Mouse (Mus musculus): ENCODE measurements around the gene Ctf2.
A peak's percentile ranks its signal among the peaks of the same experiment; 100 is the strongest.

Gene Ctf2

DNA sequence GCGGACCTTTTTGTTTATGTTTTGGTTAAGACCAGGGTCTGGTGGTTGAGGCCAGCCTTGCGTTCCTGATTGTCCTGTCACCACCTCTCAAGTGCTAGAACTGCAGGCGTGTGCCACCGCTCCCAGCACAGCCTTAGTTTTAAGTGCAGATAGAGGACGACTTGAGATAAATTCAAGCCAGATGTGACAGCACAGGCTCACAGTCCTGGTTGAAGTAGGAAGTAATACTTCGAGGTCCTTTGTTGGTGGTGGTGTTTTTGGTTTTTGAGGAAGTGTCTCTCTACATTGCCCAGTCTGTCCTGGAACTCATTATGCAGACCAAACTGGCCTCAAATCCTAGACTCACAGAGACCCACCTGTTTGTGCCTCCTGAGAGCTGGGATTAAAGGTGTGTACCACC lies 27.8 kb upstream of the Ctf2 start:
- DNase-seq, result no peak

DNA sequence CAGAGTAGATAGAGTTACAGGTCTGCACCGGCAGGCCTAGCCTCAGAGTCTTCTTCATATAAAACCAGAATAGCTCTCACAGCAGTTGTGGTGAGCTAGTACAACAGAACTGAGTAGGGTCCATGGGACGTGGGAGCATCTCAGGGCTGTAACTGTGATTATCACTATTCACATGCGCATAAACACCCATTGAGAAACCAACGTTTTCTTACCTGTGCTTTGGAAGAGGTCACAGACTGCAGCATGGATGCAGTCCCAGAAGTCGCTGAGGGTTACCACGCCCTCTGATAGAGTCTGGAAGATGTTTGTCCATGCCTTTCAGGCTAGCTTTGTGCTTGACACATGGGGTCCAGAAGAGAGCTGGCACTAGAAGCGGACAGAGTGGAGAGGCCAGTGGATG lies 21.8 kb upstream of the Ctf2 start:
- no peak for DNase-seq

DNA sequence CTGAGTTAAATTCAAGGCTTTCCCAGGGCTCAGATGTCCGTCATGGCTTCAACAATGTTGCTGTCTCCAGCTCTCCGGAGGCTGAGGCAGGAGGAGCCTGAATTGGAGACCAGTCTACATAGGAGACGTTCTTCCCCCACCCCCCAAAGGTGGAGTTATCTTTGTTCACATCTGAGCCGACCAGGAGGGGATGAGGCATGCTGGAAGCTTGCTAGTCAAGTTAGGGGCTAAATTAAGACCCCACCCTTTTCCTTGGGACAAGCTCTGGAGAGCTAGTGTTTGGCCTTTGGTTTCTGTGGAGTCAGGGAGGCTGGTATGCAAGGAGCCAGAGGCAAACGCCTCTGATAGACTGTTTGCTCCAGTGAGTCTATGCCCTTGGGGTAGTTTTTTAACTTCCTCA lies 21.2 kb upstream of the Ctf2 start:
- DNase-seq, result no peak

DNA sequence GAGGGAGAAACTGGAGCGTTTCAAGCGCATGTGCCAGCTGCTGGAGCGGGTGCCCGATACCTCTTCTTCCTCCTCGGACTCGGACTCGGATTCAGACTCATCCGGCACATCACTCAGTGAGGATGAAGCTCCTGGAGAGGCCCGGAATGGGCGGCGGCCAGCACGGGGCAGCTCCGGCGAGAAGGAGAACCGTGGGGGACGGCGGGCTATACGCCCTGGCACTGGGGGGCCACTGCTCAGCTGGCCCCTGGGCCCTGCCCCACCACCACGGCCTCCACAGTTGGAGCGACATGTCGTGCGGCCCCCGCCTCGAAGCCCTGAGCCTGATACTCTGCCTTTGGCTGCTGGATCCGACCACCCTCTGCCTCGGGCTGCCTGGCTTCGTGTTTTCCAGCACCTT lies 20.1 kb upstream of the Ctf2 start:
- DNase-seq, result no peak

DNA sequence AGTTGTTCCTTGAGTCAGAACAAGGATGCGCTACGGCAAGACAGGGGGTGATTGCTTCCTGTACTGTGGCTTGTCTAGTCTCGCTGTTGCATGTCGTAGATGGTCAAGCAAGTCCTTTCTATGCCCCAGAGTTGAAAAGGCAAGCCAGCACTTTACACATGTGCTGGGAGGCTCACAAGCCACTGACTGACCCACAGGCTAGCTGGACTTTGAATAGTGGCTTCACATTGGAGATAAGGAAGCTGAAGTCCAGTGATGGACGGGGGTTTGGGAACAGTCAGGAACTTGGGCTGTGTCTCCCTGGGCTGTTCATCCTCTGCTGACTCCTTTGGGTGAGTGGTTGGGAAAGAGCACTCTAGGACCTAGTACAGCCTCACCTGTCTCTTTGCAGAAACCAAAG lies 19.7 kb upstream of the Ctf2 start:
- DNase-seq, result no peak

DNA sequence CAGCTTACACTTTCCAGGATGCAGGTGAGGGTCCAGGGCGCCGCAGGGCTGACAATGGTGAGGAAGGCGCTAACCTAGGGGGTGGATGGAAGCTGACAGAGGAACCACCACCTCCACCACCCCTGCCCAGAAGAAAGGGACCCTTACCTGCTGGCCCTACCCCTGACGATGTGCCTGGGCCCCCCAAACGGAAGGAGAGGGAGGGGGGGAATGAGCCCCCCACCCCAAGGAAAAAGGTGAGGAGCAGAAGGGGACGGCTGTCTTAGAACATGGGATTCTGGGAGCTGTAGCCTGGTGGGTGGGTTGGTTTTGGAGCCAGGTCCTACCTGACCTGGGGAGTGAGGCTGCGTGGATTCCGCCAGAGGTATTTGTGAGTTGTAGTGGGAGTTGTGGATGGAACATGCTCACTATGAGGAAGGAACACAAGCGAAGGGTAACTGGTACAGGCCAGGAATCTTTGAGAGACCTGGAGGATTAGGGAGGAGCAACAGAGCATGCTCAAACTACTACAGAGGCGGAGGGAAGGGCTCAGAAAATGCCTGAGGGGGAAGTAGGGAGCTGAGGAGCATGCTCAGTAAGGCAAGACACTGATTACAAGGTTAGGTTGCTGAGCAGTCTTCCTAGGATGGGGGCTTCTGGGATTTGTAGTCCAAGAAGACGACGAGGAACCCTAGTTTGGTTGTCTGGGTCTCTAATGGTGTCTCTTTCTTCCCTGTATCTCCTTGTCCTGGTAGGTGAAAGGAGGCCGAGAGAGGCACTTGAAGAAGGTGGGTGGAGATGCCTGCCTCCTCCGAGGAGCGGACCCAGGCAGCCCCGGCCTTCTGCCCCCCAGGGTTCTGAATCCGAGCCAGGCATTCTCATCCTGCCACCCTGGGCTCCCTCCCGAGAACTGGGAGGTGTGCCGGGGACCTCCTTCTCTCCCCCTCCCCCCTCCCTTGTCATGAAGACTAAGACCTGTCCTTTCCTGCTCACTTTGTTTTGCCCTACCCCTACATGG lies 18.5 kb upstream of the Ctf2 start:
- peak; percentile 52 for DNase-seq

DNA sequence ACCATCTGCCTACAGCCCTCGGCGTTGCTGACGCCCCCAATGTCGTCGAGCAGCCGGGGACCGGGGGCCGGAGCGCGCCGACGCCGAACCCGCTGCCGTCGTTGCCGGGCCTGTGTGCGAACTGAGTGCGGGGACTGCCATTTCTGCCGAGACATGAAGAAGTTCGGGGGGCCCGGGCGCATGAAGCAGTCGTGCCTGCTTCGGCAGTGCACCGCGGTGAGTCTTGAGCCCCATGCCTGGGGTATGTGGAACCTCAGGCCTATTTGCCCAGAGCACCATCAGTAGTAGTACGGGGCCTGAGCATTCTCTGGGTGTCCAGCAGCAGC lies 16.2 kb upstream of the Ctf2 start:
- DNase-seq, result no peak

DNA sequence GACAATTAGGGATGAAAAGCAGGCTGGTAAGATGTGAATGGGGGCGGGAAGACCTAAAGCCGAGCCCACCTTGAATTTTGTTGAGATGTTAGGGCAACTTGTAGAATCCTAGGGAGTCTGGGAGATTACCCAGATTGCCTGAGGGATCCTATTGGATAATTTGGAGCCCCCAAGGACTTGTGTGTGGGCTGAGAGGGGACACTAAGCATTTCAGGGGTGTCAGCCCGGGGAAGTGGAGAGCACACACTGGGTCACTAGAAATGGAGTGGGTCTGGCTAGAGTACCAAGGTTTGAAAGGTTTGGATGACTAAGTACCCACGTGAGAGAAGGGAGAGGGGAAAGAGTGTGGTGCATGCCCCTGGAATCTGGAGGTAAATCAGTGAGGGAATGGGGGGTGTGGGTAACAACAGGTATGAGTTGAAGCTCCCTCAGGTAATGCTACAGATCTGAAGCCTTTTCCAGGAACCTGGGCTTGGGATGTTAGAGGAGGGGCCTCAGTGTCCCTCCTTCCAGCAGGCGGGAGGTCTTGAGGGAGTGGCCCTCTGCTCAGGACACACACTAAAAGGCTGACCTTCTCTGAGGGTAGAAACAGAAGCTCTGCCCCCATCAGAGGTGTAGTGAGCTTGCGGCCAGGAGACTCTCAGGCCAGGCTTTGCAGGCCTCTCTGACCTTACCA lies 15.7 kb upstream of the Ctf2 start:
- DNase-seq, result no peak

DNA sequence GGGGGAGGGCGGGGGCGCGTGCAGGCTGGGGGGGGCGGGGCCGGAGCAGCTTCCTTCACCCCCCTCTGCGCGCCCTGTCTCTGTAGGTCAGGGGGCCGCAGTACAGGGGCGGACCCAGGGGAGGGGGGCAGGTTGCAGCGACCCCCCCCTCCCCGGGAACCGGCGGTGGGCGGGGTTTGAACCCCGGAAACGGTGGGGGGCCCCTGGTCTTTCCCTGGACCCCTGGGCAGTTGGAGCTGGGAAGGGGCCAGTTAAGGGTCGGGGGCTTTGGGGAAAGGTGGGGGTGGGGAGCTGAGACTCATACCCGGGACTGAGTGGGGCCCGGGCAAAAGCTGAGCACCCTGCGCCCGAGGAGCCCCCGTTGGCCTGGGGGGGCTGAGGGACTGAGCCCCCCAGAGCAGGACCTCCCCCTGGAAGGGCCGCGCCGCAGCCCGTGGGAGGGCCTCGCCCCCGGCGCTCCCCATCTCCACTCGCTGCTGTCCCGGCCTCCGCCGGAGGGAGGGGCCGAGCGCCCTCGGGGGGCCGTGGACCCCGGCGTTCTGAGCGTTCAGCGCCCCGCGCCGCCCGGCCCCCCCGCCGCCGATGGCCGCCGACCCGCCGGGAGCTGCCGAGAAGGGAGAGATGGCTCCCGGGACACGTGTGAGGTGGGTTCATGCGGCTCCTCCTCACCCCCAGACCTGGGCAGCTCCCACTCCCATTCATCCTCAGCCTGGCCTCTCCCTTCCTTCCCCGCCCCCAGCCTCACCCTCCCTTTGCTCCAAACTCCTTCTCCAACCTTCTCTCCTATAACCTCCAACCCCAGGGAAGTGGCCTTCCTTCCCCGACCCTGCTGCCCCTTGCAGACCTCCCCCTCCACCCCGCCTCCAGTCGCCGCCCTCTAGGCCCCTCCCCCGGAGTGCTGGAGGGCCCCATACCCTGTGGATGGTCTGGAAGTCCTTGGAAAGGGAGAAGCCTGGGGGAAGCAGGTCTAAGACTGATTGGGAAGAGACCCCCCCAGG lies 14.8 kb upstream of the Ctf2 start:
- DNase-seq, result peak; percentile 35

DNA sequence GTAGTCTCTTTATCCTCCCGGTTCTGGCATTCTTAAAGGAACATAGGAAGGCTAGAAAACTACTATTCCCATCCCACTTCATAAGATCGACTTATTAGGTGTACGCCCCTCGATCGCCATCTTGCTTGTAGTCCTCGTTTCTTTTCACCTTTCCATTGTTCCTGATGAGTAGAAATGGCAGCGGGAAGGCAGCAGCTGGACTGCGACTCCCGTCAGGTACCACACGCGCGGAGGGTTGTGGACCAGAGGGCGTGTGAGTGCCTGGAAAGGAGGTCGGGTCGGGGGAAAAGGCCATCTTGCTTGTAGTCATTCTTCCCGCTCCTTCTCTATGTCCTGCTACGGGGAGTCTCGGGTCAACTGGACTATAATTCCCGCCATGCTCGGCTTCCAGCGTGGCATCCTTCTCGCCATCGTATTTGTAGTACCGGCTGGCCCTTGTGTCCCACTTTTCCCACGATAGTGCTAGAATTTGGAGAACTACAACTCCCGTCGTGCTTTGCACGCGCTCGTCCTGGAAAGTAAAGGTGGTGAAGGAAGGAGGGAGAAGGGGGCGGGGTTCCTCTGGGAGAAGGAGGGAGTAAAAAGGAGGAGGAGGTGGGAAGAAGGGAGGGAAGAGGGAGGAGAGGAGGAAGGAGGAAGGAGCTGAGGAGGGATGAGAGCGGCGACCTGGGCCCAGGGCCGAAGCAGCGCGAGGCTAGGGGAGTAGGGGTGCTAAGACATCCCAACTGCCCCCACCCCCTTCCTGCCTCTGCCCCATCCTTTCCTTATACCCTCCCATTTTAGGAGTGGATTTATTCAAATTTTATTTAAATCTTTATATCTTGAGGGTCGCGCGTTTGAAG lies 13.9 kb upstream of the Ctf2 start:
- DNase-seq, result peak; percentile 100

DNA sequence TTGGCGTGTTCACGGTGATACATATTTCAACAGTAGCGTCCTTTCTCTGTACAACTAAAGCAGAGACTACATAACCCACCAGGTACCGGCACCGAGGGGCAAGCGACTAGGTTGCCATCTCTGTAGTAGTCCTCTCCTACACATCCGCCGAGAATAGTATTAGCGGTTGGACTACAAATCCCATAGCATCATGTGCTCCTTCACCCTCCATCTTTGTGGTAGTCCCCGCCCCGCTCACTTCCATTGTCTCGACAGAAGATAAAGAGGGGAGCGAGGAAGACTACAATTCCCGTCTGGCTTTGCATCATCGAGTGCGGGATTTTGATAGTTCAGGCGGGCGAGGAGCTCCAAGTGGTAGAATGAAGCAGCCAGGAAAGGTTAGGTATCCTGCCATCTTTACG lies 13.3 kb upstream of the Ctf2 start:
- DNase-seq, result peak; percentile 97

DNA sequence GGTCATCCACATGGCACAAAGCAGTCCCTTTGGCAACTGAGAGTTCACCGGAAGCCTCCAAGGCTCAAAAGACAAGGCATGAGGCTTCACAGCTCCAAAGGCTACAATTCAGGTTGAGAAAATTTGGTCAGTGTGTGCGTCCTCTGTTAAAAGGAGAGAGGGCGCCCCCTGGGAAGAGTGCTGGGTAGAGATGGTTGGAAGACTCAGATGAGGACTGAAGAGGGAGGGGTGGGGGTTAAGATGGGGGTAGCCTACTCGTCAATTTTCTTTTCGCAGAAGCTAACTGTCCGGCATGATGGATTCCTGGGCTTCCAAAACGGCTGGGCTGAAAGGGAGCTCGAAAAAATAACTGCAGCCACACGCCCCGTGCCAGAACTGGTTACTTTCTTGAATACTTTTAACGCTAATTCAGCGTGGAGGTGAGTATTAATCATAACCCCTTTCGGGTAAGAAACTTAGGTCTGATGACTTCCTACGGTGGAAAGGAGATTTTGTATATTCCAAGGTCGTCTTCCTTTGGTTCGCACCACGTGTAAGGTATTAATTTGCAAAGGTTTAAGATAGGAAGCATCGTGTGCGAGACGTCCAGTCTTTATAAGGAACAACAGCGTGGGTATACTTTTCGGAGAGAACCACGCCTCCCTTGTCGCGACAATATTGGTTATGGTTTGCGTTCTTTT lies 12.5 kb upstream of the Ctf2 start, which contains the start of gene Fbxl19:
Gene Fbxl19 (plus strand): TSS at position 178 of the 680 bp plus-strand sequence.
- peak; percentile 71 for DNase-seq

DNA sequence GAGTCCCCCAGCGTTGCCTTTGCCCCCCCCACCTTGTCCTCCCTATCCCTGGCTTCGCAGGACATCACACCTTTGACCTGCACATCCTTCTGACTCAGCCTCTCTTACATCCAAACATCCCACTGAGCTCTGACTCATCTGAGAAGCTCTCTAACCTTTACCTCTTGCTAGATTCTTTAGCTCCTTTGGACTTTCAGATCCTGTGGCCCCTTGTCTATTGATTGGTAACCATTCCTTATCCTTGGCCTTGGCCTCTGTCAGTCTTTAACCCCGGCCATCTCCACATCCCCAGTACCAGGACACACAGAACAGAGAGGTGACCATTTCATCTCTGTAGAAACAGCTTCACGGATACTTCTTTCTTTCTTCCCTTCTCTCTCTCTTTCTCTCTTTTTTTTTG lies 1.8 kb downstream of the Ctf2 start:
- no peak for DNase-seq

DNA sequence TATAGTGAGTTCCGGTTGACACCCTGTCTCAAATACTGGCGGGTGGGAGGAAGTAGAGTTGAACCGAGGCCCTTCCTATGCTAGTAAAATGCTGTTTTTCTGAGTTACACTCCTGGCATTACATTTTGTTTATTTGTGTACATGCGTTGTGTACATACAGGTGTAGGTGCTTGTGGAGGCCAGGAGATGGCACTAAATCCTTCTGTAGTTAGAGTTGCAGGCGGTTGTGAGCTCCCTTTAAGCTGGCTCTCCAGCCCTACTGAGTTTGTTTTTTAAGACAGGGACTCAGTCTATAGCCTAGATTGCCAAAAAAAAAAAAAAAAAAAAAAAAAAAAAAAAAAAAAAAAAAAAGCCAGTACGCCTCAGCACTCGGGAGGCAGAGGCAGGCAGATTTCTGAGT lies 4.1 kb downstream of the Ctf2 start:
- DNase-seq, result no peak

DNA sequence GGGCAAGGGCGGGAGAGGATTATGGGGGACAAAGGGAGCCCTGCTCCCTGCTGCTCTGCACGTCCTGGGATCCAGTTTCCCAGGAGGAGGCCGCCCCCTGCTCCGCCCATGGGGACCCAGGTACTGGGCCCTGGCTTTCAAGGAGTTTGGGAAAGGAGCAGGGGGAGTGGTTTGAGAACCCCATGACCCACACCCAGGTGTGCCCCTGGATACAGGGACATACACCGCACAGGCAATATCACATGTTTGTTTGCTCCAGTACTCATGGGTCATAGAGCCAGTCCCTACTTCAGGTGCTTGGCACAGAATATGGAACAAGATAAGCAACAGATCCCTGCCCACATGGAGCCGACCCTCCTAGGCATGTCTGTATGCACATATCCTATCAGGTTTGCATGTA lies 6.0 kb downstream of the Ctf2 start:
- DNase-seq, result no peak

DNA sequence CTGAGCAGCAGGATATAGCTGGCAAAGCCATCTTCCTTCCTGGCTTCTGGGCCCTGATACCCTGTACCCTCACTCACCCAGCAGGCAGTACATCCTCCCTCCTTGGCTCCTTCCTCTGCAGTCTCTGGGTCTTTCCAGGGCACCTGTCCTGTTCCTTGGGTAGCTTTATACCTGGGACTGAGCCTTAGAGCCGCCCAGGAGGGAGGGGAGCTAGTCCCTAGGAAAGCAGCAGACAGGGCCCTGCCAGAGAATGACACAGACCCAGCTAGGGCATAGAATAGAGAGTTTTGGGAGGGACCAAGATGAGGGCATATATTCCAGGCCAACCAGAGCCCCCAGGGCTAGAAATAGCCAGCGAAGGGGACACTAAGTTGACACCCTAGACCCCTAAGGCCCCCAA lies 6.5 kb downstream of the Ctf2 start:
- DNase-seq, result no peak

DNA sequence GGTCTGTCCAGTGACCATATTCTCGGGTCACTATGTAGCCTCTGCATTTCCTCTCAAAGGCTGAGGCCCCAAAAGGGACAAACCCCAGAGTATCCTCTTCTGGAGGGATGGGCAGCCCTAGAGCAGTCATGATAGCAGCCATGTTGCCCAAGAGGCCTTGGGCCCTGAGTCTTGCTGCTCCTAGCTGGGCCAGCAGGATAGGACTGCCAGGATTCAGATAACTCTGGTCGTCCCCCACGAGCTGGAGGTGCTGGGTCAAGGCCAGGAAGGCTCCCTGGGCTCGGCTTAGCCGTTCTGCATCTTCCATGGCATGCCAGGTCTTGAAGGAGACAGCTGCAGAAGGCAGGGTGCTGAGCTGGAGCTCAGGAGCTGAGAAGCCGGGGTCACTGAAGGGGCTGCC lies 12.7 kb downstream of the Ctf2 start:
- no peak for DNase-seq

DNA sequence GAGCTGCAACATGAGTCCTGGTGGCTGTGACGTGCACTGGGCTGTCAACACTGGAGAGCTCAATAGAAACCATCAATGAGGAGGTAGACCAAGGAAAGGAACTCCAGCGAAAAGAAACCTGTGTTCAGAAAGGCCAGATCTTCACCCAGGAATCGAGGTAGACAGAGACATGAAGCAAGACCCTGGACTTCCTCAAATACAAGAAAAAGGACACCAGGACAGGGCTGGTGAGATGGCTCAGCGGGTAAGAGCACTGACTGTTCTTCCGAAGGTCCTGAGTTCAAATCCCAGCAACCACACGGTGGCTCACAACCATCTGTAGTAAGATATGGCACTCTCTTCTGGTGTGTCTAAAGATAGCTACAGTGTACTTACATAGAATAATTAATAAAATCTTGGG lies 13.6 kb downstream of the Ctf2 start:
- DNase-seq, result no peak

DNA sequence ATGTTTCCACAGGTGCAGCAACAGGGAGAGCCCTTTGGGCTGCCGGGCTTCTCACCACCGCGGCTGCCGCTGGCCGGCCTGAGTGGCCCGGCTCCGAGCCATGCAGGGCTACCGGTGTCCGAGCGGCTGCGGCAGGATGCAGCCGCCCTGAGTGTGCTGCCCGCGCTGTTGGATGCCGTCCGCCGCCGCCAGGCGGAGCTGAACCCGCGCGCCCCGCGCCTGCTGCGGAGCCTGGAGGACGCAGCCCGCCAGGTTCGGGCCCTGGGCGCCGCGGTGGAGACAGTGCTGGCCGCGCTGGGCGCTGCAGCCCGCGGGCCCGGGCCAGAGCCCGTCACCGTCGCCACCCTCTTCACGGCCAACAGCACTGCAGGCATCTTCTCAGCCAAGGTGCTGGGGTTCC lies 15.0 kb downstream of the Ctf2 start:
- DNase-seq, result peak; percentile 58

DNA sequence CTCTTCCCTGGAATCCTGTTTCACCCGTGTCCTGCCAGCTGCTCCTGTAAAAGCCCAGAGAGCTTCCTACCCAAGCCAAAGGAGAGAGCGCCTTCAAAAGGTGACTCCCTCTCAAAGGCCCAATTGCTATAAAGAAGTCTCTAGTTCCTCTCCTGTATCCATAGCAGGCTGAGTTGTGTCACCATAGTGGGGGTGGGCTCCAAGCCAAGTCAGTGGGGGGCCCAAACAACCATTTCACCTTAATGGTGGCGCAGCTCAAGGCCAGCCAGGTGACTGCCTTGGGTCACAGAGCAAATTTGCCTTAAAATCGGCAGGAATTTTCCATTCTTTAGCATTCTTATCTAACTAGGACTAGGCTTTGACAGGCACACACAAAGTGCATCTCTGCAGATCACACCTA lies 17.1 kb downstream of the Ctf2 start:
- no peak for DNase-seq

Measured in kidney, adult 11 months (tissue).